Mouse (Mus musculus) cerebellum, adult 2 months (tissue): ENCODE data around the gene Socs3. TPM values are rescaled to one million over a fixed set of nuclear protein-coding genes. Genes with fewer than 3 reads are reported as not detected.
A peak's percentile ranks its signal among the peaks of the same experiment; 100 is the strongest.

Experiments used
- DNase-seq, 2 experiments: peaks; one replicate each; pipeline ENCODE4 v3.0.0; 2021
- H3K27ac ChIP-seq: fragments of 200-500 bp; 2 replicates; pipeline ENCODE4 v1.5.1; 2012; ENCODE audit warnings: low read length, control low read depth, inconsistent platforms; ENCODE audit not compliant: insufficient read depth
- H3K27me3 ChIP-seq: fragments of 200-500 bp; 2 replicates; pipeline ENCODE4 v1.6.1; 2012; ENCODE audit warnings: inconsistent platforms, mild to moderate bottlenecking, low read length, moderate library complexity; ENCODE audit not compliant: control insufficient read depth, insufficient read depth
- H3K4me1 ChIP-seq: fragments of 200-500 bp; 2 replicates; pipeline ENCODE4 v1.6.1; 2011; ENCODE audit warnings: low read length; ENCODE audit not compliant: control insufficient read depth, insufficient read depth
- H3K4me3 ChIP-seq: fragments of 200-500 bp; replicated peaks from 2 replicates; pipeline ENCODE3; 2011; ENCODE audit warnings: mild to moderate bottlenecking, low read depth, low read length, control low read depth; ENCODE audit not compliant: insufficient read depth
- CTCF ChIP-seq: fragments of 200-500 bp; IDR thresholded peaks from 2 replicates; pipeline ENCODE4 v1.5.1; 2011; ENCODE audit warnings: low read depth, mild to moderate bottlenecking, control low read depth, low read length, moderate library complexity, borderline replicate concordance; ENCODE audit not compliant: insufficient read depth
- POLR2A ChIP-seq: fragments of 200-500 bp; IDR thresholded peaks from 2 replicates; pipeline ENCODE4 v1.6.1; 2011; ENCODE audit warnings: low read length, control low read depth, borderline replicate concordance; ENCODE audit not compliant: insufficient read depth
- WGBS: fragments of 180-500 bp; shearing (Covaris S2); methylation state at CpG from one replicate; pipeline ENCODE4 v1.1.7; 2018; 5-methylcytosine and 5-hydroxymethylcytosine counted together
- polyA plus RNA-seq: library from polyadenylated mRNA; depleted of rRNA; stranded (reverse); fragments of >200 nt; gene quantifications from 2 replicates; pipeline ENCODE4 v1.2.3, GENCODE M21; 2012

Socs3 gene
- polyA plus RNA-seq, 1 experiment: 1.6 TPM

GRCm38 (mm10) chr11:117983770-117984169, 13.9 kb upstream of the Socs3 start:
- Histone ChIP-seq H3K4me1 (peaks cover 8% of the 10 kb centered on the region), H3K4me3 (no peak overlapping the region), H3K27ac (no peak overlapping the region), H3K27me3 (no peaks in the 10 kb centered on the region)
- no peak for DNase-seq
- 81% methylated on average over 7 of the region's 7 CpGs for WGBS
- no peak for TF ChIP-seq CTCF
- TF ChIP-seq POLR2A: no peak

- 71% methylated on average over 5 of the region's 5 CpGs for WGBS
- Histone ChIP-seq H3K4me3 (no peak overlapping the region), H3K27me3 (no peaks in the 10 kb centered on the region), H3K4me1 (peaks cover 5% of the 10 kb centered on the region), H3K27ac (no peak overlapping the region)
- no peak for DNase-seq
- TF ChIP-seq POLR2A (no peak), CTCF (no peak)
Observed at GRCm38 (mm10) chr11:117982426-117982825, 12.6 kb upstream of the Socs3 start.

- TF ChIP-seq POLR2A: no peak
- no peak for TF ChIP-seq CTCF
- peaks cover 9% of the 10 kb centered on the region for H3K4me1 ChIP-seq
- H3K27me3 ChIP-seq: no peaks in the 10 kb centered on the region
- 55% methylated on average over 7 of the region's 7 CpGs for WGBS
- DNase-seq: no peak
- no peak overlapping the region for H3K27ac ChIP-seq
- no peak overlapping the region for H3K4me3 ChIP-seq
Observed at GRCm38 (mm10) chr11:117979388-117979787, 9.5 kb upstream of the Socs3 start.

GRCm38 (mm10) chr11:117977694-117978360, 8.0 kb upstream of the Socs3 start:
- WGBS: 48% methylated on average over 5 of the region's 5 CpGs
- Histone ChIP-seq H3K4me1 (peaks cover 9% of the 10 kb centered on the region), H3K27ac (no peak overlapping the region), H3K4me3 (no peak overlapping the region), H3K27me3 (no peaks in the 10 kb centered on the region)
- DNase-seq: no peak
- TF ChIP-seq CTCF (no peak), POLR2A (no peak)

- Histone ChIP-seq H3K27me3 (no peaks in the 10 kb centered on the region), H3K4me3 (no peak overlapping the region), H3K27ac (no peak overlapping the region), H3K4me1 (peaks cover 9% of the 10 kb centered on the region)
- no peak for TF ChIP-seq CTCF
- 8% methylated on average over 8 of the region's 8 CpGs for WGBS
- DNase-seq: peak; percentile 59 to 72
Observed at GRCm38 (mm10) chr11:117976081-117976582, 6.3 kb upstream of the Socs3 start.

- H3K4me3 ChIP-seq: no peak overlapping the region
- H3K4me1 ChIP-seq: peaks cover 9% of the 10 kb centered on the region
- 53% methylated on average over 18 of the region's 18 CpGs for WGBS
- TF ChIP-seq POLR2A (no peak), CTCF (no peak)
- no peaks in the 10 kb centered on the region for H3K27me3 ChIP-seq
- DNase-seq: no peak
- H3K27ac ChIP-seq: no peak overlapping the region
Observed at GRCm38 (mm10) chr11:117975211-117975967, 5.5 kb upstream of the Socs3 start.

- no peak for TF ChIP-seq CTCF
- TF ChIP-seq POLR2A: no peak
- DNase-seq: no peak
- 55% methylated on average over 14 of the region's 14 CpGs for WGBS
- Histone ChIP-seq H3K4me1 (peaks cover 9% of the 10 kb centered on the region), H3K4me3 (no peak overlapping the region), H3K27ac (no peak overlapping the region), H3K27me3 (no peaks in the 10 kb centered on the region)
Observed at GRCm38 (mm10) chr11:117974327-117975125, 4.7 kb upstream of the Socs3 start.

- no peak for DNase-seq
- Histone ChIP-seq H3K4me1 (peaks cover 9% of the 10 kb centered on the region), H3K27ac (no peak overlapping the region), H3K27me3 (no peaks in the 10 kb centered on the region), H3K4me3 (no peak overlapping the region)
- TF ChIP-seq CTCF (no peak), POLR2A (no peak)
- WGBS: 47% methylated on average over 5 of the region's 5 CpGs
Observed at GRCm38 (mm10) chr11:117973569-117973968, 3.7 kb upstream of the Socs3 start.
